In the genomic region with DNA sequence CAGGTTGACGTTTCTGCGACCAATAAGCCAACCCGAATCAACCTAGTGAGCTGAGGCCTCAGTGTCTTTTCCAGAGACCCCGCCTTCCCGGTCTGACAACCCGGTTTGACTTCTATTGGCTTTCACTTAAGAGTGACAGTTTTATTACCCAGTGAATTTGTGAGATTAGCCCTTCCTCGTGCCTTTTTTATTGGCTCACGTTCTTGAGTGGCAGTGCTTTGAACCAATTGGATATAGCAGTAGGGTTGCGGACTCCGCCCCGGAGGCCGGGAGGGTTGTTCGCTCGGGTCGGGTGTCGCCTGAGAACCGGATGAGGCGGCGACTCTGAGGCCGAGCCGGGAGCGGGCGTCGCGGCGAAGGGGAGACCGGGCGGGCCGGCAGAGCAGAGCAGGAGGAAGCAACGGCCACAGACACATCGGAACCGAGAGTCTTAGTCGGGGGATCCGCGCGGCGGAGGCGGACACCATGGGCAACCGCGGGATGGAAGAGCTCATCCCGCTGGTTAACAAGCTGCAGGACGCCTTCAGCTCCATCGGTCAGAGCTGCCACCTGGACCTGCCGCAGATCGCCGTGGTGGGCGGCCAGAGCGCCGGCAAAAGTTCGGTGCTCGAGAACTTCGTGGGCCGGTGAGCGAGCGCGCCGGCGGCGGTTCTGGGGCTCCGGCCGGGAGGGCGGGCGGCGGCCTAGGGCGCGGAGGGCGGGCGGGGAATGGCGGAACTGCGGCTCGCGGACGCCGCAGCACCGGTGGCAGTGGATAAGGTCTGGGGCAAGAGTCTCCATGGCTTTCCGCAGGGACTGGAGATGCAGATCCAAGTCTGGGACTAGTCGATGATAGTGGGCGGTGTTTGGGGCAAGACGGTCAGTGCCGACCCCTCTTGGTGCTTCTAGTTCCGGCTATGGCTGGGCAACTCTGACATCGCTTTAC, we compare ENCODE assay signal across 8 mouse cellular contexts. TPM values are rescaled to one million over a fixed set of nuclear protein-coding genes. Genes with fewer than 3 reads are reported as not detected.
DNase-seq lines count a peak whose midpoint lies in the region; ATAC-seq and TF ChIP-seq lines count a peak whose summit lies in the region.

A gene (plus strand): TSS at position 278 of the 925 bp plus-strand sequence.

- H3K9ac ChIP-seq in heart, embryonic 15.5 days, result peak within 1 kb of the TSS; percentile 92
- H3K9ac ChIP-seq in liver, embryonic 14.5 days (replicated peaks), result peak within 1 kb of the TSS; percentile 96
- H3K9ac ChIP-seq in neural tube, embryonic 11.5 days (ENCODE audit: low read length), result peak within 1 kb of the TSS; percentile 88
- H3K9ac ChIP-seq in stomach, postnatal 0 days (ENCODE audit: low read length), result peak within 1 kb of the TSS; percentile 97

- DNase-seq in CD8-positive naive resting alpha-beta T cell, adult 2 months (ENCODE audit: low read depth in 2 of 2, low spot score in 2 of 2), result peak; percentile 98 to 100
- peak; percentile 100 for DNase-seq in c-Kit-positive CD71-negative TER-119-negative erythroid progenitor cells, embryonic 14.5 days (ENCODE audit: low read depth)
- DNase-seq in forebrain, embryonic 10.5 days (ENCODE audit: extremely low spot score, low spot score), result peak; percentile 96
- DNase-seq in kidney, postnatal 25 days, result peak; percentile 98
- peak; percentile 100 for DNase-seq in liver, embryonic 14.5 days (ENCODE audit: low read depth in 3 of 3, low spot score in 3 of 3)
- peak; percentile 98 for DNase-seq in neural tube, embryonic 11.5 days (ENCODE audit: low spot score)
- DNase-seq in stomach, postnatal 0 days (ENCODE audit: low spot score), result peak; percentile 96

- peak within 1 kb of the TSS; percentile 77 for H3K4me2 ChIP-seq in heart, embryonic 15.5 days
- peak within 1 kb of the TSS; percentile 83 for H3K4me2 ChIP-seq in liver, embryonic 14.5 days (ENCODE audit: low read depth)
- H3K4me2 ChIP-seq in neural tube, embryonic 11.5 days (ENCODE audit: low read depth), result peak within 1 kb of the TSS; percentile 91
- peak within 1 kb of the TSS; percentile 90 for H3K4me2 ChIP-seq in stomach, postnatal 0 days (replicated peaks; ENCODE audit: low read depth)

- peaks cover 26% of the 10 kb centered on the region for H3K4me1 ChIP-seq in forebrain, embryonic 10.5 days
- H3K4me1 ChIP-seq in heart, embryonic 15.5 days (replicated peaks), result peaks cover 37% of the 10 kb centered on the region
- H3K4me1 ChIP-seq in liver, embryonic 14.5 days (replicated peaks; ENCODE audit: control insufficient read depth in 2 of 2, insufficient read depth in 2 of 2, low read length in 1 of 2), result peaks cover 16 to 18% of the 10 kb centered on the region in 2 experiments
- H3K4me1 ChIP-seq in neural tube, embryonic 11.5 days (ENCODE audit: control insufficient read depth, insufficient read depth, low read length), result peaks cover 9% of the 10 kb centered on the region
- peaks cover 4% of the 10 kb centered on the region; the same call in 1 of the 2 replicates for H3K4me1 ChIP-seq in stomach, postnatal 0 days (replicated peaks; ENCODE audit: control insufficient read depth, insufficient read depth)

- peaks cover 28% of the 10 kb centered on the region for H3K36me3 ChIP-seq in forebrain, embryonic 10.5 days (replicated peaks)
- H3K36me3 ChIP-seq in heart, embryonic 15.5 days, result peaks cover 16% of the 10 kb centered on the region
- peaks cover 6% of the 10 kb centered on the region for H3K36me3 ChIP-seq in liver, embryonic 14.5 days (replicated peaks; ENCODE audit: control insufficient read depth, insufficient read depth, low read depth)
- H3K36me3 ChIP-seq in neural tube, embryonic 11.5 days (ENCODE audit: control insufficient read depth, insufficient read depth, low read length), result peaks cover 4% of the 10 kb centered on the region; the same call in 1 of the 2 replicates
- peaks cover 4% of the 10 kb centered on the region; the same call in 1 of the 2 replicates for H3K36me3 ChIP-seq in stomach, postnatal 0 days (ENCODE audit: control insufficient read depth, insufficient read depth, low read length)

- H3K9me3 ChIP-seq in forebrain, embryonic 10.5 days, result no peaks in the 10 kb centered on the region
- H3K9me3 ChIP-seq in heart, embryonic 15.5 days (replicated peaks), result no peaks in the 10 kb centered on the region
- no peaks in the 10 kb centered on the region for H3K9me3 ChIP-seq in liver, embryonic 14.5 days (ENCODE audit: control insufficient read depth, low read length)
- no peaks in the 10 kb centered on the region for H3K9me3 ChIP-seq in neural tube, embryonic 11.5 days (ENCODE audit: control insufficient read depth, low read length)
- H3K9me3 ChIP-seq in stomach, postnatal 0 days (ENCODE audit: control insufficient read depth, low read length), result no peaks in the 10 kb centered on the region

- H3K27me3 ChIP-seq in forebrain, embryonic 10.5 days (ENCODE audit: poor library complexity, severe bottlenecking), result no peaks in the 10 kb centered on the region
- no peaks in the 10 kb centered on the region for H3K27me3 ChIP-seq in heart, embryonic 15.5 days
- H3K27me3 ChIP-seq in liver, embryonic 14.5 days (ENCODE audit: control insufficient read depth, insufficient read depth, low read length), result no peaks in the 10 kb centered on the region
- H3K27me3 ChIP-seq in neural tube, embryonic 11.5 days (ENCODE audit: control insufficient read depth, insufficient read depth, low read length), result no peaks in the 10 kb centered on the region
- H3K27me3 ChIP-seq in stomach, postnatal 0 days (ENCODE audit: control insufficient read depth, insufficient read depth, low read length), result no peaks in the 10 kb centered on the region

- TF ChIP-seq EP300 in liver, embryonic 14.5 days (IDR thresholded peaks at IDR 0.05; ENCODE audit: low read depth), result peak; percentile 86
- peak; percentile 98 for TF ChIP-seq EP300 in stomach, postnatal 0 days (optimal IDR thresholded peaks at IDR 0.05)

- WGBS in forebrain, embryonic 10.5 days, result under 1% methylated on average over 82 of the region's 82 CpGs
- WGBS in heart, embryonic 15.5 days, result under 1% methylated on average over 82 of the region's 82 CpGs
- WGBS in liver, embryonic 14.5 days (ENCODE audit: insufficient replicate concordance), result under 1% methylated on average over 81 of the region's 82 CpGs
- under 1% methylated on average over 81 of the region's 82 CpGs for WGBS in neural tube, embryonic 11.5 days
- under 1% methylated on average over 80 of the region's 82 CpGs for WGBS in stomach, postnatal 0 days

- ATAC-seq in heart, embryonic 15.5 days (replicated peaks; ENCODE audit: insufficient number of reproducible peaks, insufficient read depth, low FRiP score, low read depth), result peak; percentile 98
- peak; percentile 98 for ATAC-seq in liver, embryonic 14.5 days (ENCODE audit: insufficient read depth)
- peak; percentile 98 for ATAC-seq in neural tube, embryonic 11.5 days (ENCODE audit: insufficient read depth, low FRiP score, low TSS enrichment)
- peak; percentile 97 for ATAC-seq in stomach, postnatal 0 days (ENCODE audit: low FRiP score, low TSS enrichment)

- peak within 1 kb of the TSS; percentile 90 for H3K27ac ChIP-seq in forebrain, embryonic 10.5 days
- H3K27ac ChIP-seq in heart, embryonic 15.5 days, result peak within 1 kb of the TSS; percentile 91
- H3K27ac ChIP-seq in liver, embryonic 14.5 days, result peak within 1 kb of the TSS; percentile 85
- H3K27ac ChIP-seq in neural tube, embryonic 11.5 days (ENCODE audit: low read depth, low read length), result peak within 1 kb of the TSS; percentile 29; the same call in 1 of the 2 replicates
- H3K27ac ChIP-seq in stomach, postnatal 0 days (replicated peaks), result peak within 1 kb of the TSS; percentile 97

- peak within 1 kb of the TSS; percentile 95 for H3K4me3 ChIP-seq in forebrain, embryonic 10.5 days
- peak within 1 kb of the TSS; percentile 95 for H3K4me3 ChIP-seq in heart, embryonic 15.5 days
- peak within 1 kb of the TSS; percentile 89 to 93 for H3K4me3 ChIP-seq in liver, embryonic 14.5 days (ENCODE audit: insufficient read depth in 1 of 2, low read depth in 2 of 2, low read length in 2 of 2)
- H3K4me3 ChIP-seq in neural tube, embryonic 11.5 days (ENCODE audit: low read depth, low read length), result peak within 1 kb of the TSS; percentile 83
- H3K4me3 ChIP-seq in stomach, postnatal 0 days (ENCODE audit: low read depth, low read length), result peak within 1 kb of the TSS; percentile 98

- TF ChIP-seq CTCF in liver, embryonic 14.5 days (IDR thresholded peaks at IDR 0.05; ENCODE audit: low read depth), result no peak
- TF ChIP-seq CTCF in stomach, postnatal 0 days (IDR thresholded peaks at IDR 0.05; ENCODE audit: low read depth), result no peak; the same call in 1 of the 2 replicates

RNA-seq across cellular contexts. Expression of the gene that starts here (rescaled TPM):
- 65.9 and 66.3 TPM in 2 replicates for polyA plus RNA-seq in forebrain, embryonic 10.5 days (2016; fragmentation: Nextera tagmentation; extraction: Ambion mirVana)
- 60.0 and 73.6 TPM in 2 replicates for polyA plus RNA-seq in heart, embryonic 15.5 days (2015; fragmentation: Nextera tagmentation; extraction: Ambion mirVana)
- polyA plus RNA-seq in liver, embryonic 14.5 days (2012; rRNA removed), result 30.7 and 31.6 TPM in 2 replicates
- polyA plus RNA-seq in liver, embryonic 14.5 days (2014; fragmentation: Nextera tagmentation; extraction: Ambion mirVana), result 36.8 and 41.8 TPM in 2 replicates
- 66.3 and 69.7 TPM in 2 replicates for polyA plus RNA-seq in neural tube, embryonic 11.5 days (2014; fragmentation: Nextera tagmentation; extraction: Ambion mirVana)
- polyA plus RNA-seq in stomach, postnatal 0 days (2015; fragmentation: Nextera tagmentation; extraction: Ambion mirVana), result 76.0 and 78.4 TPM in 2 replicates

Comparison
In these comparisons a context has a peak if more than half of its experiments do, and no peak if none do; other contexts are left out.
1. Peak in every context shown above with its lines: DNase-seq, ATAC-seq, H3K4me3 ChIP-seq and H3K27ac ChIP-seq.
2. H3K27ac ChIP-seq: peak in every context shown above with its lines; median percentile 97 in stomach, postnatal 0 days; 91 in heart, embryonic 15.5 days; 90 in forebrain, embryonic 10.5 days; 85 in liver, embryonic 14.5 days; 29 in neural tube, embryonic 11.5 days.